Mouse (Mus musculus): ENCODE measurements at regions not wholly inside any gene's neighbourhood (a gene's known extent, or its start where the extent isn't known, plus 50 kb on each side); places are given as distances from the start of the nearest gene placed in this dataset.
"Not testable (repeated sequence)": the region's sequence is repeated elsewhere in the genome, so short reads cannot be mapped to it uniquely, and the experiment has no call there.

GRCm38 (mm10) chr6:22789731-22790130 lies 85.6 kb upstream of the Ptprz1 start:
- not testable (repeated sequence) for H3K27me3 ChIP-seq (ENCODE audit: control insufficient read depth, insufficient read depth, low read length); H3K9ac ChIP-seq (ENCODE audit: low read length); H3K4me2 ChIP-seq (ENCODE audit: low read depth, low read length, severe bottlenecking); ATAC-seq (replicated peaks; ENCODE audit: low FRiP score); H3K27ac ChIP-seq (ENCODE audit: low read depth, low read length); H3K9me3 ChIP-seq (ENCODE audit: control insufficient read depth, low read length); DNase-seq (ENCODE audit: low spot score); H3K4me3 ChIP-seq (ENCODE audit: low read depth, low read length); H3K36me3 ChIP-seq (ENCODE audit: control insufficient read depth, insufficient read depth, low read length); H3K4me1 ChIP-seq (replicated peaks; ENCODE audit: control insufficient read depth, insufficient read depth, low read length)
- 92% methylated on average over 4 of the region's 4 CpGs for WGBS

- 92% methylated on average over 4 of the region's 4 CpGs for WGBS
- ATAC-seq (replicated peaks; ENCODE audit: low FRiP score) = no peak
- no peak for DNase-seq (ENCODE audit: low spot score)
- no peaks in the 10 kb centered on the region for H3K36me3 ChIP-seq (ENCODE audit: control insufficient read depth, insufficient read depth, low read length)
- H3K9me3 ChIP-seq (ENCODE audit: control insufficient read depth, low read length) = no peaks in the 10 kb centered on the region
- H3K27ac ChIP-seq (ENCODE audit: low read depth, low read length) = no peak overlapping the region
- H3K4me1 ChIP-seq (replicated peaks; ENCODE audit: control insufficient read depth, insufficient read depth, low read length) = peaks cover 10% of the 10 kb centered on the region; the same call in 1 of the 2 replicates
- no peak overlapping the region for H3K9ac ChIP-seq (ENCODE audit: low read length)
- no peaks in the 10 kb centered on the region for H3K27me3 ChIP-seq (ENCODE audit: control insufficient read depth, insufficient read depth, low read length)
- H3K4me2 ChIP-seq (ENCODE audit: low read depth, low read length, severe bottlenecking) = no peak overlapping the region
- H3K4me3 ChIP-seq (ENCODE audit: low read depth, low read length) = no peak overlapping the region
Observed at GRCm38 (mm10) chr6:22791801-22792200, 83.5 kb upstream of the Ptprz1 start.

- Histone ChIP-seq H3K4me3 (ENCODE audit: low read depth, low read length) (no peak overlapping the region), H3K27me3 (ENCODE audit: control insufficient read depth, insufficient read depth, low read length) (no peaks in the 10 kb centered on the region)
Observed at GRCm38 (mm10) chr6:22792601-22793000, 82.7 kb upstream of the Ptprz1 start.

GRCm38 (mm10) chr6:22794071-22794721 lies 81.1 kb upstream of the Ptprz1 start:
- peak overlapping the region; percentile 3; the same call in 1 of the 2 replicates for H3K9ac ChIP-seq (ENCODE audit: low read length)
- DNase-seq (ENCODE audit: low spot score) = peak; percentile 73
- H3K4me1 ChIP-seq (replicated peaks; ENCODE audit: control insufficient read depth, insufficient read depth, low read length) = peaks cover 10% of the 10 kb centered on the region; the same call in 1 of the 2 replicates
- no peaks in the 10 kb centered on the region for H3K9me3 ChIP-seq (ENCODE audit: control insufficient read depth, low read length)
- H3K27ac ChIP-seq (ENCODE audit: low read depth, low read length) = peak overlapping the region; percentile 94
- peak overlapping the region; percentile 41; the same call in 1 of the 2 replicates for H3K4me2 ChIP-seq (ENCODE audit: low read depth, low read length, severe bottlenecking)
- H3K36me3 ChIP-seq (ENCODE audit: control insufficient read depth, insufficient read depth, low read length) = no peaks in the 10 kb centered on the region
- WGBS = 7% methylated on average over 12 of the region's 12 CpGs
- ATAC-seq (replicated peaks; ENCODE audit: low FRiP score) = peak; percentile 86
- no peaks in the 10 kb centered on the region for H3K27me3 ChIP-seq (ENCODE audit: control insufficient read depth, insufficient read depth, low read length)
- H3K4me3 ChIP-seq (ENCODE audit: low read depth, low read length) = no peak overlapping the region

More at GRCm38 (mm10) chr6:22792601-22793000, 82.7 kb upstream of the Ptprz1 start:
- H3K9me3 ChIP-seq (ENCODE audit: control insufficient read depth, low read length) = no peaks in the 10 kb centered on the region
- H3K4me2 ChIP-seq (ENCODE audit: low read depth, low read length, severe bottlenecking) = no peak overlapping the region
- H3K27ac ChIP-seq (ENCODE audit: low read depth, low read length) = peak overlapping the region; percentile 94
- no peak for ATAC-seq (replicated peaks; ENCODE audit: low FRiP score)
- DNase-seq (ENCODE audit: low spot score) = no peak
- WGBS = 82% methylated on average over 3 of the region's 3 CpGs
- peaks cover 10% of the 10 kb centered on the region; the same call in 1 of the 2 replicates for H3K4me1 ChIP-seq (replicated peaks; ENCODE audit: control insufficient read depth, insufficient read depth, low read length)
- H3K9ac ChIP-seq (ENCODE audit: low read length) = no peak overlapping the region
- no peaks in the 10 kb centered on the region for H3K36me3 ChIP-seq (ENCODE audit: control insufficient read depth, insufficient read depth, low read length)

- ATAC-seq (replicated peaks; ENCODE audit: low FRiP score) (peak; percentile 78), DNase-seq (ENCODE audit: low spot score) (no peak)
- no peaks in the 10 kb centered on the region for H3K36me3 ChIP-seq (ENCODE audit: control insufficient read depth, insufficient read depth, low read length)
- H3K9ac ChIP-seq (ENCODE audit: low read length) = peak overlapping the region; percentile 3; the same call in 1 of the 2 replicates
- H3K27me3 ChIP-seq (ENCODE audit: control insufficient read depth, insufficient read depth, low read length) = no peaks in the 10 kb centered on the region
- peaks cover 10% of the 10 kb centered on the region; the same call in 1 of the 2 replicates for H3K4me1 ChIP-seq (replicated peaks; ENCODE audit: control insufficient read depth, insufficient read depth, low read length)
- H3K27ac ChIP-seq (ENCODE audit: low read depth, low read length) = peak overlapping the region; percentile 94
- no peak overlapping the region for H3K4me3 ChIP-seq (ENCODE audit: low read depth, low read length)
- 12% methylated on average over 3 of the region's 3 CpGs for WGBS
- no peaks in the 10 kb centered on the region for H3K9me3 ChIP-seq (ENCODE audit: control insufficient read depth, low read length)
- H3K4me2 ChIP-seq (ENCODE audit: low read depth, low read length, severe bottlenecking) = peak overlapping the region; percentile 5; the same call in 1 of the 2 replicates
Observed at GRCm38 (mm10) chr6:22794755-22795154, 80.5 kb upstream of the Ptprz1 start.

GRCm38 (mm10) chr6:22795291-22795860 lies 79.9 kb upstream of the Ptprz1 start:
- DNase-seq (ENCODE audit: low spot score) = peak; percentile 59
- Histone ChIP-seq H3K27ac (ENCODE audit: low read depth, low read length) (peak overlapping the region; percentile 94), H3K4me1 (replicated peaks; ENCODE audit: control insufficient read depth, insufficient read depth, low read length) (peaks cover 10% of the 10 kb centered on the region; the same call in 1 of the 2 replicates), H3K4me2 (ENCODE audit: low read depth, low read length, severe bottlenecking) (no peak overlapping the region; the same call in 1 of the 2 replicates), H3K9me3 (ENCODE audit: control insufficient read depth, low read length) (no peaks in the 10 kb centered on the region), H3K9ac (ENCODE audit: low read length) (peak overlapping the region; percentile 21; the same call in 1 of the 2 replicates), H3K27me3 (ENCODE audit: control insufficient read depth, insufficient read depth, low read length) (no peaks in the 10 kb centered on the region), H3K36me3 (ENCODE audit: control insufficient read depth, insufficient read depth, low read length) (no peaks in the 10 kb centered on the region), H3K4me3 (ENCODE audit: low read depth, low read length) (no peak overlapping the region)
- ATAC-seq (replicated peaks; ENCODE audit: low FRiP score) = peak; percentile 49
- 16% methylated on average over 6 of the region's 6 CpGs for WGBS

- Histone ChIP-seq H3K27ac (ENCODE audit: low read depth, low read length) (peak overlapping the region; percentile 15; the same call in 1 of the 2 replicates), H3K27me3 (ENCODE audit: control insufficient read depth, insufficient read depth, low read length) (no peaks in the 10 kb centered on the region), H3K4me3 (ENCODE audit: low read depth, low read length) (no peak overlapping the region), H3K4me1 (replicated peaks; ENCODE audit: control insufficient read depth, insufficient read depth, low read length) (peaks cover 4% of the 10 kb centered on the region; the same call in 1 of the 2 replicates), H3K36me3 (ENCODE audit: control insufficient read depth, insufficient read depth, low read length) (no peaks in the 10 kb centered on the region), H3K9me3 (ENCODE audit: control insufficient read depth, low read length) (no peaks in the 10 kb centered on the region), H3K9ac (ENCODE audit: low read length) (no peak overlapping the region), H3K4me2 (ENCODE audit: low read depth, low read length, severe bottlenecking) (no peak overlapping the region)
- no peak for DNase-seq (ENCODE audit: low spot score)
- WGBS = 53% methylated on average over 3 of the region's 3 CpGs
- peak; percentile 54 for ATAC-seq (replicated peaks; ENCODE audit: low FRiP score)
Observed at GRCm38 (mm10) chr6:22801908-22802307, 73.4 kb upstream of the Ptprz1 start.

GRCm38 (mm10) chr6:22802399-22803092 lies 72.8 kb upstream of the Ptprz1 start:
- H3K9ac ChIP-seq (ENCODE audit: low read length) = no peak overlapping the region
- H3K4me1 ChIP-seq (replicated peaks; ENCODE audit: control insufficient read depth, insufficient read depth, low read length) = peaks cover 4% of the 10 kb centered on the region; the same call in 1 of the 2 replicates
- peak; percentile 81 for ATAC-seq (replicated peaks; ENCODE audit: low FRiP score)
- H3K9me3 ChIP-seq (ENCODE audit: control insufficient read depth, low read length) = no peaks in the 10 kb centered on the region
- DNase-seq (ENCODE audit: low spot score) = no peak
- H3K27me3 ChIP-seq (ENCODE audit: control insufficient read depth, insufficient read depth, low read length) = no peaks in the 10 kb centered on the region
- no peaks in the 10 kb centered on the region for H3K36me3 ChIP-seq (ENCODE audit: control insufficient read depth, insufficient read depth, low read length)
- no peak overlapping the region for H3K4me3 ChIP-seq (ENCODE audit: low read depth, low read length)
- no peak overlapping the region for H3K4me2 ChIP-seq (ENCODE audit: low read depth, low read length, severe bottlenecking)
- H3K27ac ChIP-seq (ENCODE audit: low read depth, low read length) = 0 out of 2 replicates have a peak overlapping the region, but pooled peaks have one; percentile 32
- 51% methylated on average over 12 of the region's 12 CpGs for WGBS
